Mouse (Mus musculus) megakaryocyte, embryonic 14.5 days (primary cell): ENCODE measurements around the gene Olfr266.

ENCODE experiments used
- FLI1 ChIP-seq: IDR thresholded peaks from 2 replicates; pipeline ENCODE4 v1.6.1; 2012; ENCODE audit warnings: low read length, inconsistent platforms, mixed read lengths
- GATA1 ChIP-seq: IDR thresholded peaks from 3 replicates; pipeline ENCODE4 v1.6.1; 2012; ENCODE audit warnings: mixed read lengths, low read length, inconsistent platforms, borderline replicate concordance

DNA sequence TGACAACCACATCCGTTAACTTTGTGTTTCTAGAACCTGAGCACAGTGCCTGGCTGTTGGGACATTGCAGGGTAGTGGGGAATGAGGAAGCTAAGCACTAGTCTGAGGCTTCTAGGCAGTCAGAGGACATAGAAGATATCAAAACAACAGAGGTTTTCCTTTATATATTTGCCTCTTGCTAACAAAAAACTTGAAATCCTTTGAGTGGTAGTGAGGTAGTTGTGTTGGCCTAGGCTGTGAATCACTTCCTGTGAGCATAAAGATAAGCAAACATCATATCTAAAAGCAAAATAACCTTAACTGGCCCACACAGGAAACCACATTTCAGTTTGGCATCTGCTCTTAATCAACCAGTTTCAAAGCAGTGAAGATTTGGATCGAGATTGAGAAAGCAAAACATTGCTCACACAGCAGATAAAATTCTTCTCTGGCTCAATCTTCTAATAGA is 37.6 kb downstream of the Olfr266 start:
- TF ChIP-seq FLI1: no peak
- TF ChIP-seq GATA1: no peak
